Mouse (Mus musculus): ENCODE measurements at regions not wholly inside any gene's neighbourhood (a gene's known extent, or its start where the extent isn't known, plus 50 kb on each side); places are given as distances from the start of the nearest gene placed in this dataset.

- no peak for DNase-seq (ENCODE audit: low spot score in 2 of 2)
Observed at GRCm38 (mm10) chr3:52444420-52445119, 176.4 kb downstream of the Foxo1 start.

GRCm38 (mm10) chr3:52443856-52444255, 175.7 kb downstream of the Foxo1 start:
- peak in 1 of 2 experiments; percentile 16 for DNase-seq (ENCODE audit: low spot score in 2 of 2)

GRCm38 (mm10) chr3:52429014-52429589, 161.0 kb downstream of the Foxo1 start:
- DNase-seq (ENCODE audit: low spot score in 2 of 2): no peak

- no peak for DNase-seq (ENCODE audit: low spot score in 2 of 2)
Observed at GRCm38 (mm10) chr3:52422826-52423225, 154.7 kb downstream of the Foxo1 start.

- no peak for DNase-seq (ENCODE audit: low spot score in 2 of 2)
Observed at GRCm38 (mm10) chr3:52416261-52416660, 148.1 kb downstream of the Foxo1 start.

- no peak for DNase-seq (ENCODE audit: low spot score in 2 of 2)
Observed at GRCm38 (mm10) chr3:52415361-52415760, 147.2 kb downstream of the Foxo1 start.

- no peak for DNase-seq (ENCODE audit: low spot score in 2 of 2)
Observed at GRCm38 (mm10) chr3:52414017-52414416, 145.9 kb downstream of the Foxo1 start.

- DNase-seq (ENCODE audit: low spot score in 2 of 2): no peak
Observed at GRCm38 (mm10) chr3:52413187-52413746, 145.1 kb downstream of the Foxo1 start.

GRCm38 (mm10) chr3:52411356-52411755, 143.2 kb downstream of the Foxo1 start:
- no peak for DNase-seq (ENCODE audit: low spot score in 2 of 2)

- DNase-seq (ENCODE audit: low spot score in 2 of 2): no peak
Observed at GRCm38 (mm10) chr3:52409465-52409864, 141.3 kb downstream of the Foxo1 start.

- DNase-seq (ENCODE audit: low spot score in 2 of 2): no peak
Observed at GRCm38 (mm10) chr3:52406778-52407318, 138.7 kb downstream of the Foxo1 start.

- DNase-seq (ENCODE audit: low spot score in 2 of 2): no peak
Observed at GRCm38 (mm10) chr3:52404636-52405035, 136.5 kb downstream of the Foxo1 start.

- DNase-seq (ENCODE audit: low spot score in 2 of 2): no peak
Observed at GRCm38 (mm10) chr3:52403032-52403431, 134.9 kb downstream of the Foxo1 start.

Data from frontal cortex, postnatal 10 days (tissue).